ENCODE assay signal across 31 mouse cellular contexts in the genomic region with DNA sequence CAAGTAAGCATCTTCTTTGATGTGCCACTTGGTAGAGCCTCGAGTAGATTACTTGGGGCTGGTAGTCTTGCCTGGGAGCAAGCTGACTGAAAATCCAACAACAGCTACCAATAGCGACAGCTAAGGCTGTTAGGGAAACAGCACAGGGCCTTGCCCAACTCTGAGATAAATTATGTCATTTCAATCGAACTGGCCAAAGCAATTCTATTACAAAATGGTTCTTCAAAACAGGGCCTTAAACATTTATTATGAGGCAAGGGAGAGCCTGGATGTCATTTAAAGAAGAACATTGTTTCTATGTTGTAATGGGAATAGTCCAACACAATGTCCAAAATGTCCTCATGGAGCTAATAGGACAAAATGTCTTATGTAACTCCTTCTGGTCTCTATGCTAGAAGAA. TPM values are rescaled to one million over a fixed set of nuclear protein-coding genes. Genes with fewer than 3 reads are reported as not detected.
"Had no signal": no experiment of that assay in that cellular context is flagged by ENCODE, and none has a peak within 500 bp of the region (broad histone marks: within the 10 kb centered on the region; RNA-seq: fewer than 3 reads in every experiment).

No protein-coding gene starts in this region.

- H3K4me3 ChIP-seq: embryonic facial prominence, embryonic 10.5 days; embryonic facial prominence, embryonic 12.5 days; embryonic facial prominence, embryonic 13.5 days; embryonic facial prominence, embryonic 15.5 days; erythroblast, embryonic 14.5 days; forebrain, embryonic 10.5 days; forebrain, embryonic 12.5 days; forebrain, embryonic 13.5 days; forebrain, embryonic 15.5 days; gastrocnemius, adult 2 months; heart, adult 2 months had no signal

- ATAC-seq: forebrain, embryonic 13.5 days; forebrain, embryonic 14.5 days; forebrain, embryonic 15.5 days; forebrain, embryonic 16.5 days; forebrain, postnatal 0 days had no signal

- H3K27me3 ChIP-seq: embryonic facial prominence, embryonic 12.5 days; embryonic facial prominence, embryonic 13.5 days; embryonic facial prominence, embryonic 15.5 days; forebrain, embryonic 12.5 days; forebrain, embryonic 13.5 days; forebrain, embryonic 15.5 days had no signal

- H3K9ac ChIP-seq: embryonic facial prominence, embryonic 12.5 days; embryonic facial prominence, embryonic 13.5 days; embryonic facial prominence, embryonic 15.5 days; forebrain, embryonic 12.5 days; forebrain, embryonic 13.5 days; forebrain, embryonic 15.5 days; forebrain, postnatal 0 days had no signal

- H3K9me3 ChIP-seq: embryonic facial prominence, embryonic 10.5 days; embryonic facial prominence, embryonic 12.5 days; embryonic facial prominence, embryonic 13.5 days; embryonic facial prominence, embryonic 15.5 days; forebrain, embryonic 10.5 days; forebrain, embryonic 12.5 days; forebrain, embryonic 13.5 days; forebrain, embryonic 15.5 days had no signal

- H3K27ac ChIP-seq: embryonic facial prominence, embryonic 10.5 days; embryonic facial prominence, embryonic 12.5 days; embryonic facial prominence, embryonic 13.5 days; embryonic facial prominence, embryonic 15.5 days; forebrain, embryonic 10.5 days; forebrain, embryonic 12.5 days; forebrain, embryonic 13.5 days; forebrain, embryonic 15.5 days; gastrocnemius, adult 2 months; heart, adult 2 months had no signal

- H3K36me3 ChIP-seq: embryonic facial prominence, embryonic 10.5 days; embryonic facial prominence, embryonic 12.5 days; embryonic facial prominence, embryonic 13.5 days; embryonic facial prominence, embryonic 15.5 days; forebrain, embryonic 10.5 days; forebrain, embryonic 12.5 days; forebrain, embryonic 15.5 days had no signal

- H3K4me1 ChIP-seq: embryonic facial prominence, embryonic 15.5 days had no signal

- DNase-seq: cerebellum, adult 8-10 months; cerebellum, adult 9-10 months; cerebellum, adult 9-11 months; cerebellum, postnatal 10 days; cerebellum, postnatal 14 days; cerebellum, postnatal 25 days; cerebellum, postnatal 36 days; embryo, embryonic 11 days; forebrain, postnatal 0 days; gastrocnemius, adult 2 months; gastrocnemius, postnatal 10 days; gastrocnemius, postnatal 14 days; gastrocnemius, postnatal 25 days; gastrocnemius, postnatal 36 days; heart, adult 11 months; heart, adult 18-20 months; heart, adult 2 months had no signal

- H3K4me2 ChIP-seq: embryonic facial prominence, embryonic 12.5 days; embryonic facial prominence, embryonic 13.5 days; embryonic facial prominence, embryonic 15.5 days; forebrain, embryonic 12.5 days; forebrain, embryonic 13.5 days; forebrain, embryonic 15.5 days had no signal

RNA-seq across cellular contexts. Expression of a gene that starts 35.1 kb away (rescaled TPM):
- polyA plus RNA-seq: cortical plate, adult 2 months; erythroblast, embryonic 14.5 days; frontal cortex, adult 2 months; gonadal fat pad, adult 2 months; heart, adult 2 months had no signal
